ENCODE assay signal across 15 mouse cellular contexts in genomic region chr14:77145103-77145502, GRCm38 (mm10). TPM values are rescaled to one million over a fixed set of nuclear protein-coding genes. Genes with fewer than 3 reads are reported as not detected.
"Had no signal": no experiment of that assay in that cellular context is flagged by ENCODE, and none has a peak within 500 bp of the region (broad histone marks: within the 10 kb centered on the region; RNA-seq: fewer than 3 reads in every experiment).

No protein-coding gene starts in this region.

- H3K4me2 ChIP-seq: limb, embryonic 12.5 days; liver, embryonic 13.5 days; lung, embryonic 15.5 days; midbrain, embryonic 13.5 days; neural tube, embryonic 15.5 days had no signal

- H3K4me1 ChIP-seq: limb, embryonic 12.5 days; lung, embryonic 15.5 days had no signal

- H3K36me3 ChIP-seq: limb, embryonic 12.5 days; liver, embryonic 13.5 days; lung, embryonic 15.5 days; midbrain, embryonic 13.5 days; neural tube, embryonic 15.5 days had no signal

- H3K9ac ChIP-seq: limb, embryonic 12.5 days; liver, embryonic 13.5 days; liver, postnatal 0 days; lung, embryonic 15.5 days; midbrain, embryonic 13.5 days; neural tube, embryonic 15.5 days had no signal

- H3K27ac ChIP-seq: layer of hippocampus, adult 2 months; limb, embryonic 12.5 days; liver, embryonic 13.5 days; lung, embryonic 15.5 days; midbrain, embryonic 13.5 days; neural tube, embryonic 15.5 days had no signal

- DNase-seq: kidney, postnatal 10 days; kidney, postnatal 4 days; liver; liver, embryonic 13.5 days; liver, postnatal 0 days; lung, postnatal 36 days; right cerebral cortex, adult 18-20 months; right cerebral cortex, postnatal 25 days; thymus, postnatal 4 days had no signal

- ATAC-seq: liver, postnatal 0 days; midbrain, embryonic 13.5 days had no signal

- H3K27me3 ChIP-seq: limb, embryonic 12.5 days; liver, embryonic 13.5 days; lung, embryonic 15.5 days; neural tube, embryonic 15.5 days had no signal

- H3K4me3 ChIP-seq: layer of hippocampus, adult 2 months; limb, embryonic 12.5 days; liver, embryonic 13.5 days; lung, embryonic 15.5 days; midbrain, embryonic 13.5 days; neural tube, embryonic 15.5 days had no signal

- H3K9me3 ChIP-seq: limb, embryonic 12.5 days; liver, embryonic 13.5 days; lung, embryonic 15.5 days; midbrain, embryonic 13.5 days; neural tube, embryonic 15.5 days had no signal

RNA-seq across cellular contexts. Expression of gene Enox1, which starts 11.5 kb away (rescaled TPM):
- total RNA-seq: megakaryocyte progenitor cell, adult 5-6 weeks had no signal
